ENCODE assay signal across 8 mouse cellular contexts in genomic region chr16:9993255-9994040, GRCm38 (mm10). TPM values are rescaled to one million over a fixed set of nuclear protein-coding genes. Genes with fewer than 3 reads are reported as not detected.
DNase-seq lines count a peak whose midpoint lies in the region; ATAC-seq and TF ChIP-seq lines count a peak whose summit lies in the region.

No protein-coding gene starts in this region.

- H3K4me1 ChIP-seq in embryonic facial prominence, embryonic 11.5 days (ENCODE audit: control insufficient read depth, insufficient read depth, low read length): peaks cover 10% of the 10 kb centered on the region
- no peaks in the 10 kb centered on the region for H3K4me1 ChIP-seq in lung, embryonic 14.5 days (ENCODE audit: insufficient read depth)

- ATAC-seq in embryonic facial prominence, embryonic 11.5 days (replicated peaks; ENCODE audit: insufficient number of reproducible peaks, low FRiP score, low TSS enrichment, low read depth): peak; percentile 61
- peak; percentile 50 for ATAC-seq in lung, embryonic 14.5 days (ENCODE audit: insufficient read depth)

- H3K27ac ChIP-seq in embryonic facial prominence, embryonic 11.5 days (replicated peaks; ENCODE audit: low read depth, low read length): no peak overlapping the region
- H3K27ac ChIP-seq in lung, embryonic 14.5 days (ENCODE audit: low read depth): no peak overlapping the region

- TF ChIP-seq CTCF in lung, embryonic 14.5 days (IDR thresholded peaks at IDR 0.05; ENCODE audit: low read depth): peak; percentile 82

- H3K4me3 ChIP-seq in embryonic facial prominence, embryonic 11.5 days (ENCODE audit: low read depth, low read length): peak overlapping the region; percentile 41
- peak overlapping the region; percentile 32 for H3K4me3 ChIP-seq in lung, embryonic 14.5 days (ENCODE audit: low read depth, low read length)

- H3K9me3 ChIP-seq in embryonic facial prominence, embryonic 11.5 days (replicated peaks; ENCODE audit: control insufficient read depth, low read length): no peaks in the 10 kb centered on the region
- H3K9me3 ChIP-seq in lung, embryonic 14.5 days (ENCODE audit: low read depth, low read length): no peaks in the 10 kb centered on the region

- peak overlapping the region; percentile 87 for H3K4me2 ChIP-seq in embryonic facial prominence, embryonic 11.5 days (ENCODE audit: low read depth, low read length)
- peak overlapping the region; percentile 61 for H3K4me2 ChIP-seq in lung, embryonic 14.5 days

- H3K9ac ChIP-seq in embryonic facial prominence, embryonic 11.5 days (replicated peaks; ENCODE audit: low read length): no peak overlapping the region; the same call in 1 of the 2 replicates
- no peak overlapping the region for H3K9ac ChIP-seq in lung, embryonic 14.5 days

- intact Hi-C loops in heart, postnatal 14 days (cut with DNase I): loop anchor here (2.0 to 5.0 kb wide), 2 partner anchors 986 to 1111 kb away; no protein-coding TSS in a partner anchor

- peak; percentile 15 to 33 for DNase-seq in urinary bladder, adult 18-20 months (ENCODE audit: low spot score in 2 of 2)
- DNase-seq in urinary bladder, postnatal 10 days (ENCODE audit: low spot score): no peak
- peak; percentile 76 for DNase-seq in embryonic facial prominence, embryonic 11.5 days (ENCODE audit: low spot score)
- DNase-seq in heart, postnatal 14 days: peak; percentile 46 to 52
- peak; percentile 67 for DNase-seq in layer of hippocampus, adult 9-11 months
- DNase-seq in lung, embryonic 14.5 days: peak; percentile 76
- peak; percentile 57 for DNase-seq in retina, postnatal 1 day
- no peak for DNase-seq in spleen, adult 12 weeks (ENCODE audit: low spot score)

- under 1% methylated on average over 39 of the region's 39 CpGs for WGBS in embryonic facial prominence, embryonic 11.5 days
- under 1% methylated on average over 39 of the region's 39 CpGs for WGBS in lung, embryonic 14.5 days

- peaks cover 48% of the 10 kb centered on the region for H3K27me3 ChIP-seq in embryonic facial prominence, embryonic 11.5 days (ENCODE audit: control insufficient read depth, insufficient read depth, low read length)
- peaks cover 60% of the 10 kb centered on the region for H3K27me3 ChIP-seq in lung, embryonic 14.5 days (ENCODE audit: insufficient read depth, low read length)

- H3K36me3 ChIP-seq in embryonic facial prominence, embryonic 11.5 days (replicated peaks; ENCODE audit: control insufficient read depth, insufficient read depth, low read depth, low read length): no peaks in the 10 kb centered on the region
- no peaks in the 10 kb centered on the region for H3K36me3 ChIP-seq in lung, embryonic 14.5 days (ENCODE audit: insufficient read depth)

RNA-seq across cellular contexts. Expression of gene Grin2a, which starts 1.9 kb away (rescaled TPM):
- 0.15 and 0.22 TPM in 2 replicates for polyA plus RNA-seq in embryonic facial prominence, embryonic 11.5 days (2014; fragmentation: Nextera tagmentation; extraction: Ambion mirVana)
- total RNA-seq in heart, postnatal 14 days (2021): under 1 TPM; 0.10 to 0.17 TPM
- 0.01 and 0.08 TPM in 2 replicates for polyA plus RNA-seq in lung, embryonic 14.5 days (2014; fragmentation: Nextera tagmentation; extraction: Ambion mirVana)

Comparison
In these comparisons a context has a peak if more than half of its experiments do, and no peak if none do; other contexts are left out.
1. DNase-seq: peak in urinary bladder, adult 18-20 months (2 of 2), embryonic facial prominence, embryonic 11.5 days (single experiment), heart, postnatal 14 days (2 of 2), layer of hippocampus, adult 9-11 months (single experiment), lung, embryonic 14.5 days (single experiment) and retina, postnatal 1 day (single experiment); none in urinary bladder, postnatal 10 days (single experiment) and spleen, adult 12 weeks (single experiment).